Mouse (Mus musculus): ENCODE results near the gene Prc1.

DNA sequence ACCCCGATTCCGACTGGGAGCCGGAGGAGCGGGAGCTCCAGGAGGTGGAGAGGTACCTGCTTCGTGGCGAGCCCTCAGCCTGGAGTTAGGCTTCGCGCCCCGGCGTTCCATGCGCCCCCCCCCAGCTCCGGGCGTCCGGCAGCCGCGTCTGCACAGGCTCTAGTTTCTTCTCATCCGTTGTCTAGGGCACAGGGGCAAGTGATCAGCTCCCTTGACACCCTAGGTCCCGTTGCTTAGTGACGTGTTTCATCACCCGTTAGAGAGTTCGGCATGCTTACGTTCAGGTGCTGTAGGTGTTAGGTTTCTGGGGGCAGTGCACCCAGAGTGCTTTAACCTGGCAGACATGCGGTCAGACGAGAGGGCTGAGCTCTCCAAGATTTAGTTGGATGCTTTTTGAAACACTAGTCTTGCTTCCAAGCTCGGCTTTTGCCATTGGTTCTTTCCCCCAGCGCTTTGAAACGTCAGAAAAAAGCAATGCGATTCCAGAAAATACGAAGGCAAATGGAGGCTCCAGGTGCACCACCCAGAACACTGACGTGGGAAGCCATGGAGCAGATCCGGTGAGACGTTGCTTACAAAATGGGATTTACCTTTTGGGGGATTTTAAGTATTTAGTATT, 32.8 kb upstream of the Prc1 start:
- no peak for TF ChIP-seq CTCF (IDR thresholded peaks at IDR 0.05; ENCODE audit: low read depth, low read length)
- TF ChIP-seq POLR2A (IDR thresholded peaks at IDR 0.05; ENCODE audit: insufficient read depth, low read length) = no peak
